Mouse (Mus musculus) intestine, embryonic 16.5 days (tissue): ENCODE data around the gene Selplg. TPM values are rescaled to one million over a fixed set of nuclear protein-coding genes. Genes with fewer than 3 reads are reported as not detected.

Source experiments
- ATAC-seq: fragments of 200-750 bp; cut with Nextera tagmentation; 2 replicates; pipeline ENCODE4 v1.8.0; 2017; ENCODE audit warnings: moderate TSS enrichment, moderate library complexity
- H3K27ac ChIP-seq: fragments of 300-500 bp; sonication (generic); 2 replicates; pipeline ENCODE4 v1.5.1; 2014; ENCODE audit warnings: mild to moderate bottlenecking, low read length
- H3K27me3 ChIP-seq: fragments of 300-500 bp; sonication (generic); replicated peaks from 2 replicates; pipeline ENCODE4 v1.6.1; 2014; ENCODE audit warnings: low read length, control low read depth, mixed read lengths; ENCODE audit not compliant: control insufficient read depth, insufficient read depth
- H3K36me3 ChIP-seq: fragments of 300-500 bp; sonication (generic); 2 replicates; pipeline ENCODE4 v1.6.1; 2014; ENCODE audit warnings: low read length, control low read depth; ENCODE audit not compliant: control insufficient read depth, insufficient read depth
- H3K4me1 ChIP-seq: fragments of 300-500 bp; sonication (generic); 2 replicates; pipeline ENCODE4 v1.6.1; 2014; ENCODE audit warnings: low read length, control low read depth, mixed read lengths; ENCODE audit not compliant: control insufficient read depth, insufficient read depth
- H3K4me2 ChIP-seq: fragments of 300-500 bp; sonication (generic); 2 replicates; pipeline ENCODE4 v1.6.1; 2014; ENCODE audit warnings: low read depth, low read length, control low read depth
- H3K4me3 ChIP-seq: fragments of 300-500 bp; sonication (generic); 2 replicates; pipeline ENCODE4 v1.5.1; 2014; ENCODE audit warnings: mild to moderate bottlenecking, low read length
- H3K9ac ChIP-seq: fragments of 300-500 bp; sonication (generic); 2 replicates; pipeline ENCODE4 v1.6.1; 2014; ENCODE audit warnings: low read depth, low read length
- H3K9me3 ChIP-seq: fragments of 300-500 bp; sonication (generic); 2 replicates; pipeline ENCODE4 v1.6.1; 2016; ENCODE audit warnings: low read length, control low read depth; ENCODE audit not compliant: control insufficient read depth
- WGBS: fragments of 180-500 bp; shearing (Covaris S2); extraction: QIAGEN DNeasy Blood & Tissue Kit; methylation state at CpG from one replicate; pipeline ENCODE4 v1.1.7; 2014; 5-methylcytosine and 5-hydroxymethylcytosine counted together
- polyA plus RNA-seq: library from polyadenylated mRNA; unstranded; fragments of >200 nt; fragmentation: Nextera tagmentation; extraction: Ambion mirVana; gene quantifications from 2 replicates; pipeline ENCODE4 v1.2.1, GENCODE M21; 2015

Selplg gene
- 6.8 and 7.5 TPM in 2 replicates for polyA plus RNA-seq

DNA sequence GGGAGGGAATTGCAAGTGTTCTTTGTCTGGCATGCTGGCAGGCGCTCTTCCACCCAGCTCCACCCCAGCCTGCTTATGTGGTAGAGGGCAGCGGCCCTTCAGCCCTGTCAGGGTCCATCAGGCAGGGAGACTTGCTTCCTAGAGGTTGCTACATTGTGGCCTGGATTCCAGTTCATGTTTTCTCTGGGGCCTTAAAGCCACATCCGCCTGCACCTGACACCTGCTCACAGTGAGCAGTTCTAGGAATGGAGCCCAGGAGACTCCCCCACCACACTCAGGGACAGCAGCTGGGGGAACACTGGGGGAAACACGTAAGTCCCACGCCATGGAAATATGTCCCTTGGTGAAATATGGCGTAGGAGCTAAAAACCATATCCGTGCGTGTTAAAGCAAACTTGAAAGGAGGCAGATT, at the start of gene Selplg:
TSS of gene Selplg (minus strand) at position 155 of the 412 bp plus-strand sequence.
- H3K9me3 ChIP-seq, result no peaks in the 10 kb centered on the region
- no peaks in the 10 kb centered on the region for H3K4me1 ChIP-seq
- ATAC-seq, result no peak
- H3K4me2 ChIP-seq, result no peak within 1 kb of the TSS
- H3K4me3 ChIP-seq, result no peak within 1 kb of the TSS
- 0 out of 2 replicates have a peak within 1 kb of the TSS, but pooled peaks have one; percentile 16 for H3K9ac ChIP-seq
- H3K36me3 ChIP-seq, result no peaks in the 10 kb centered on the region
- 28% methylated on average over 8 of the region's 8 CpGs for WGBS
- H3K27ac ChIP-seq, result no peak within 1 kb of the TSS
- no peaks in the 10 kb centered on the region for H3K27me3 ChIP-seq

DNA sequence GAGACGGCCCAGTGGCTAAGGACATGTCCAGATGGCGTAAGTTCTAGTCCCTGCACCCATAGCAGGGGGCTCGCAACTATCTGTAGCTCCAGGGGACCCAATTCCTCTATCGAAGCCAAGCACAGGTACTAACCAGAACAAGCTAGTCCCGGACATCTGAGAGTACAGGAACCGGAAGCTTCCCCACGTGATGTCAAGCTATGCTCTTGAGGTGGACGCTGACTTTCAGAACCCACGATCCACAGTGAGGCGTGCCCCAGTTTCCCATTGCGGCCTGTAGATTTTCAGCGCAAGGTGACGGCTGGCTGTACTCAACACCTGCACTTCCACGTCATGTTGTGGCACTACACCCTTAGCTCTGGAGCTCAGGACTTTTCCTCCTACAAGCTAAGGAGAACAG, 48.7 kb upstream of the Selplg start:
- 93% methylated on average over 14 of the region's 14 CpGs for WGBS
- Histone ChIP-seq H3K9ac (no peak overlapping the region), H3K27ac (no peak overlapping the region)

DNA sequence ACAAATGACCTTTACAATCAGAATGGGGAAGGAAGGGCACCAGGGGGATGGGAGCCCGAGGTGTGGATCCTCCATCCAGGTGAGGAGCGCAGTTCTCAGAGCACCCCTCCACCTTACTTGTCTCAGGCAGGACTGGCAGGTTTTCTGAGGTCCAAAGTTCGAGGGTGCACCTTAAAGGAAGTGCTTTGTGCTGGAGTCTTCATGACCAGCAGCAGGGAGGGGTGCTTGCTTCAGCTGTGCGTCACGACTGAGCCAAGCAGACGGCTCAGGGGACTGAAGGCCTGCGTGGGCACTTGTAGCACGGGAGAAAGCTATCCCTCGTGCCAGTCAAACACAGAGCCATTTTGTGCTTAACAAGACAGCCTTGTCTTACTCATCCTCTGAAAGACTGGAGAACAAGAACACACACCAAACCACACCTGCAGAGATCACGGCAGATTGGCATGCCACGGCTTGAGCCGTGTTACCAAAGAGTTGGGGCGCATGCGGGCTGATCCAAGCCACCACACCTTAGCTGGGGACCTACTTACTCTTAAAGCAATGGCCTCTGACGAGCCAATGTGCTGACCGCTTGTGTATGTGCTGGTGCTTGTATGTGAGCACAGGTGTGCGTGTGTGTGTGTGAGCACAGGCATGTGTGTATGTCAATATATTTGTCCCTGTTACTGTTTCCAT, 46.6 kb upstream of the Selplg start:
- H3K9ac ChIP-seq, result peak overlapping the region; percentile 35; the same call in 1 of the 2 replicates
- peaks cover 15% of the 10 kb centered on the region for H3K36me3 ChIP-seq
- peak overlapping the region; percentile 86 for H3K27ac ChIP-seq
- no peak overlapping the region for H3K4me3 ChIP-seq
- H3K27me3 ChIP-seq, result no peaks in the 10 kb centered on the region
- ATAC-seq, result peak; percentile 90
- no peaks in the 10 kb centered on the region for H3K9me3 ChIP-seq
- H3K4me2 ChIP-seq, result 0 out of 2 replicates have a peak overlapping the region, but pooled peaks have one; percentile 24
- WGBS, result 67% methylated on average over 17 of the region's 17 CpGs
- peaks cover 69% of the 10 kb centered on the region for H3K4me1 ChIP-seq

More for the DNA sequence above, 48.7 kb upstream of the Selplg start:
- Histone ChIP-seq H3K4me3 (no peak overlapping the region), H3K4me1 (peaks cover 65% of the 10 kb centered on the region), H3K27me3 (no peaks in the 10 kb centered on the region), H3K9me3 (no peaks in the 10 kb centered on the region), H3K4me2 (no peak overlapping the region), H3K36me3 (peaks cover 7% of the 10 kb centered on the region)
- no peak for ATAC-seq

DNA sequence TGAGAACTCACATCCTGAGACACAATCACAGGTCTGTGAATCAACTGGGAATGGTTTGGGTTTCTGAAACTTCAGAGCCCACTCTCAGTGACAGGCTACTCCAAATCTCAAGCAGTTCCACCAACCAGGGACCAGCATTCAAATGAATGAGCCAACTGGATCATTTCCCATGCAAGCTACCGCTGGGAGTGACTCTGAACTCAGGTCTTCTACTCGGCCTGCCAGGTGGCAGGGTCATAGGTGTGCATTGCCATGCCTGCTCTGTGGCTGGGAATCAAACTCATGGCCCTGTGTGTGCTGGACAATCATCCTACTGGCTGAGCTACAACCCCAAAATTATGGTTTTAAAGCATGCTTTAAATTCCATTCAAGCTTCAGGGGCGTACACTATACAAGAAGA, 45.1 kb upstream of the Selplg start:
- peak overlapping the region; percentile 86 for H3K27ac ChIP-seq
- H3K4me1 ChIP-seq, result peaks cover 69% of the 10 kb centered on the region
- 36% methylated on average over 3 of the region's 3 CpGs for WGBS
- no peaks in the 10 kb centered on the region for H3K9me3 ChIP-seq
- H3K9ac ChIP-seq, result no peak overlapping the region
- no peak overlapping the region for H3K4me2 ChIP-seq
- ATAC-seq, result no peak
- H3K27me3 ChIP-seq, result no peaks in the 10 kb centered on the region
- H3K4me3 ChIP-seq, result no peak overlapping the region
- H3K36me3 ChIP-seq, result peaks cover 15% of the 10 kb centered on the region

DNA sequence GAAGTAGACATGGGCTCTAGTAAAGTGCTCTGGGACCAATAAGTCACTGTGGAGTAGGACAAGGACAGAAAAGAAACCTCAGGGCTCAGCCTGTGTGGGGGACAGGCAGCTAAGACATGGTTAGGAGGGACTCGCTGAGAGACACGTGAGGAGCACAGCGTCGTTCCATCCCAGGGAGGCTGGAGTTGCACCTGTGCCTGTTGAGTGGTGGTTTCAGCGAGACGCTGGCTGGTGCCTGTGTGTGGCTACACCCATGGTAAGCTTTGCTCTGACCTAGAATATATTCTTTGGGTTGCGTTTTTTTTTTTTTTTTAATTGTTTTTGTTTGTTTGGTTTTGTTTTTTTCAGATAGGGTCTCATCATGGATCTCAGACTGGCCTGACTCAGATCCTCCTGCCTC, 43.7 kb upstream of the Selplg start:
- H3K27me3 ChIP-seq, result no peaks in the 10 kb centered on the region
- H3K9ac ChIP-seq, result no peak overlapping the region
- no peak overlapping the region for H3K4me3 ChIP-seq
- H3K9me3 ChIP-seq, result no peaks in the 10 kb centered on the region
- H3K4me1 ChIP-seq, result peaks cover 77% of the 10 kb centered on the region
- ATAC-seq, result no peak
- no peak overlapping the region for H3K4me2 ChIP-seq
- WGBS, result 92% methylated on average over 7 of the region's 7 CpGs
- peaks cover 9% of the 10 kb centered on the region for H3K36me3 ChIP-seq
- H3K27ac ChIP-seq, result peak overlapping the region; percentile 68

DNA sequence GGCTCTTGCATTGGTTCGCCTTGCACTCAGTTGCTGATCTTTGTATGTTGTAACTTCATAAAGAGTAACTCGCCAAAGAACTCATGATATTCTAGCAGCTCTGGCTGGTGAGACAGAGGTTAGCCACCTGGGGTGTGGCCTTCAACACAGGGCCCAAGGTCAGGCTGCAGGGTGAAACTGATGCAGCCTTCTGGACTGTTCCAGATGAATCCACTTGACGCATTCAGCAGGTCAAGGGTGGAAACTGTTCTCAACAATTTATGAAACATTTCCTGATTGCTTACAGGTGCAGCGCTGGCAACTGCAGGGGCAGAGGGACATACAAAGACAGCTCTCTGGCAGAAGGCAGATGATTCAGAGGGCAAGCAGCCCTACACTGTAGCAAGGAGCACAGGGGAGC, 43.2 kb upstream of the Selplg start:
- Histone ChIP-seq H3K9ac (no peak overlapping the region), H3K27ac (peak overlapping the region; percentile 68), H3K27me3 (no peaks in the 10 kb centered on the region), H3K4me1 (peaks cover 81% of the 10 kb centered on the region), H3K4me3 (no peak overlapping the region), H3K4me2 (no peak overlapping the region), H3K9me3 (no peaks in the 10 kb centered on the region), H3K36me3 (peaks cover 9% of the 10 kb centered on the region)
- peak; percentile 19 for ATAC-seq
- WGBS, result 73% methylated on average over 4 of the region's 4 CpGs

DNA sequence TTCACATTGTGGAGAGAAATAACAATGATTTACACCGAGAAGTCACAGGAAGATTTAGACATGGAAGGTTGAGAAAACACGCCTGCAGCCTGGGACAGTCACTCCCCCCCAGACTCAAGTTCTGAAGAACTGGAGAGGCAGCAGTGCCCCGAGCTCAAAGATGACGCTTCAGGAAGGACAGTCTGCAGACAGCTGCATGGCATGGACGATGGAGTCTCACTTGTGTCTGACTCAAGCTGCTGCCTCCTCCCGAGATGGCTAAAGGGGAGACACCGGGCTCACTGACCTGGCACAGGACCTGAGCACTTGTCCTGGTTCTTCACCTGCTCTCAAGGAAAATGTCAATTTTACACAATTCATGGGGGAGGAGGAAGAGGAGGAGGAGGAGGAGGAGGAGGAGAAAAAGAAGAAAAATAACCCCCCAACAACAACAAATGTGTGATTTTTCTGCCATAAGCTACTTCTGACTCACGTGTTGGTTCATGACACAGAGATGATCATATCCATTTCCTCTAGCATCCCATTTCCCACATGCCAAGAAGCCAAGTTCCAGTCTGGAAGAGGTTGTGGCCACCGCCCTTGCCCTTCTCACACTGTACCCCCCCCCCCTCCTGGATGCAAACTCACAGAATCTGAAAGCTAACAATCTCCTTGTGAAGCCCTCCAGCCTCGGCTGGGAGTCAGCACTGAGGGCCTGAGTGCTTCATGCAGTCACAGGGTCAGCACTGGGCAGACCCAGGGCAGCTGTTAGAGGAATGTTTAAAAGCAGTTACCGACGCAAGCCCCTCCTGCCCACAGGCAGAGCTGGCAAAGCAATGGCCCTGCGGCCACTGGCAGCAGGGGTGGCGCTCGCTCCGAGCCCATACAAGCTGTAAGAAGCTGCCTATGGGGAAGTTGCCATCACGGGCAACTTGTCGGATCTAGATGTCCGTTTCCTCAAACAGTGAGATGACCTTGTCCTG, 41.9 kb upstream of the Selplg start:
- H3K4me1 ChIP-seq, result peaks cover 85% of the 10 kb centered on the region
- WGBS, result 55% methylated on average over 19 of the region's 19 CpGs
- peak overlapping the region; percentile 92 for H3K27ac ChIP-seq

DNA sequence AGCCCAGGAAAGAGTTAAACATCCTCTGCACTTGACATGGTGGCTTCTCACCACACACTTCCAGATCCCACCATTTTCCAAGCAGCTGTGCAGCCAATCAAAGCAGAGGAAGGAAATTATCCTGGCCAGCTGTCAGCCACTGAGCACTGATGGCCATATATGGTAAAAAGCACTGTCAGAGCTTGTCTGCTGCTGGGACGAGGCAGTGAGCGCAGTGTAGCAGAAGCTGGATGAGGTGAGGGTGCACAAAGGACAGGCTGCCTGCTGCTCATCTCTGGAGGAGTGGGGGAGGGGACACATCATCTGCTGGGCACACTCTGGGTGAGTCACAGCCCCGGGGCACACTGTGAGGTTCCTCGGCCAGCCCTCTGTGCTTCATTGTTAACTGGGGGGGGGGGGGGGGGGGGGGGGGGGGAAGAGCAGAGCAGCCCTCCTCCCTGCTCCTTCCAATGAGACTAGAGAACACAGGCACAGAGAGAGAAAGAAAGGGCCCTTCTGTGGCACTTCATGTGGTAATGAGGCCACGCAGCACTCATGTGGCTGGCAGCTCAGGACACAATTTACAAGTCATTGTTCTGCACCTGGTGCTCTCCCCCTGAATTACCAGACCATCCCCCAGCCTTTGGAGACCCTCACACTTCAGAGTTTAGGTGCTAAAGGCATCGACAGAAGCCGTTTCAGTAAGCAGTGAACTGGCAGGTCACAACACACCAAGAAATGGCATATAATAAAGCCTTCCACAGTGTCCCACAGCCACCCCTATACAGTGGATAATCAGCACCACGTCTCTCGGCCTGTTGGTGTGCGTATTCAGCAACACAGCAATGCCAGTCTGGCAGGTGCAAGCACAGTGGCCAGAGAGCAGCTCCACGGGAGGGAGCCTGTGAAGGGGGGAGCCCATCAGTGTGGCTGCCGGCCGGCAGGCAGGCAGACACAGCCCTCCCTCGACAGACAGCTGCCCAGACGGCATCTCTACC, 40.8 kb upstream of the Selplg start:
- peak; percentile 80 for ATAC-seq
- 18% methylated on average over 13 of the region's 15 CpGs for WGBS
- Histone ChIP-seq H3K4me3 (peak overlapping the region; percentile 24), H3K27ac (peak overlapping the region; percentile 92), H3K36me3 (peaks cover 9% of the 10 kb centered on the region), H3K4me2 (peak overlapping the region; percentile 29), H3K9me3 (no peaks in the 10 kb centered on the region), H3K4me1 (peaks cover 86% of the 10 kb centered on the region), H3K27me3 (no peaks in the 10 kb centered on the region), H3K9ac (peak overlapping the region; percentile 64)

More for the DNA sequence above, 41.9 kb upstream of the Selplg start:
- no peaks in the 10 kb centered on the region for H3K9me3 ChIP-seq
- H3K9ac ChIP-seq, result peak overlapping the region; percentile 64
- no peak for ATAC-seq
- H3K4me2 ChIP-seq, result peak overlapping the region; percentile 29; the same call in 1 of the 2 replicates
- H3K36me3 ChIP-seq, result peaks cover 9% of the 10 kb centered on the region
- no peaks in the 10 kb centered on the region for H3K27me3 ChIP-seq
- no peak overlapping the region; the same call in 1 of the 2 replicates for H3K4me3 ChIP-seq
